Comparison of ENCODE assay signal across 15 mouse cellular contexts in genomic region chr9:108820077-108820476, GRCm38 (mm10). TPM values are rescaled to one million over a fixed set of nuclear protein-coding genes. Genes with fewer than 3 reads are reported as not detected.
DNase-seq lines count a peak whose midpoint lies in the region; ATAC-seq and TF ChIP-seq lines count a peak whose summit lies in the region.
"Had no signal": no experiment of that assay in that cellular context is flagged by ENCODE, and none has a peak within 500 bp of the region (broad histone marks: within the 10 kb centered on the region; RNA-seq: fewer than 3 reads in every experiment).

No protein-coding gene starts in this region.

- no peak for TF ChIP-seq POLR2A in liver, adult 2 months (IDR thresholded peaks at IDR 0.05; ENCODE audit: extremely low read depth, insufficient read depth, low read length)

- WGBS in heart, embryonic 12.5 days: 60% methylated on average over 5 of the region's 5 CpGs
- 57% methylated on average over 5 of the region's 5 CpGs for WGBS in liver, adult 2 months
- 52% methylated on average over 5 of the region's 5 CpGs for WGBS in liver, embryonic 12.5 days (ENCODE audit: insufficient replicate concordance)
- 66% methylated on average over 5 of the region's 5 CpGs for WGBS in limb, embryonic 10.5 days

- H3K9me3 ChIP-seq in heart, embryonic 12.5 days (replicated peaks): no peaks in the 10 kb centered on the region
- H3K9me3 ChIP-seq in liver, embryonic 12.5 days (replicated peaks): no peaks in the 10 kb centered on the region
- H3K9me3 ChIP-seq in limb, embryonic 10.5 days (replicated peaks): no peaks in the 10 kb centered on the region

- no peak for ATAC-seq in heart, embryonic 12.5 days (ENCODE audit: insufficient number of reproducible peaks, low FRiP score)
- ATAC-seq in liver, embryonic 12.5 days: no peak
- ATAC-seq: activated CD4-positive, CD25-positive, alpha-beta regulatory T cell, adult 4 months; CD4-positive, CD25-positive, alpha-beta regulatory T cell, adult 4 months had no signal

- H3K9ac ChIP-seq in heart, embryonic 12.5 days: no peak overlapping the region
- H3K9ac ChIP-seq in liver, adult 2 months (ENCODE audit: low read depth, low read length): no peak overlapping the region
- no peak overlapping the region for H3K9ac ChIP-seq in liver, embryonic 12.5 days

- no peak overlapping the region for H3K4me2 ChIP-seq in heart, embryonic 12.5 days
- no peak overlapping the region for H3K4me2 ChIP-seq in liver, embryonic 12.5 days

- H3K4me1 ChIP-seq in heart, embryonic 12.5 days (replicated peaks): no peaks in the 10 kb centered on the region
- H3K4me1 ChIP-seq in liver, adult 2 months (ENCODE audit: control insufficient read depth, insufficient read depth, low read length): no peaks in the 10 kb centered on the region
- H3K4me1 ChIP-seq in liver, embryonic 12.5 days: no peaks in the 10 kb centered on the region
- peaks cover 5% of the 10 kb centered on the region; the same call in 1 of the 2 replicates for H3K4me1 ChIP-seq in limb, embryonic 10.5 days

- H3K79me2 ChIP-seq in liver, adult 2 months (ENCODE audit: control insufficient read depth, insufficient read depth, low read length): no peaks in the 10 kb centered on the region

- H3K36me3 ChIP-seq in heart, embryonic 12.5 days: peaks cover 34% of the 10 kb centered on the region
- H3K36me3 ChIP-seq in liver, adult 2 months (ENCODE audit: control insufficient read depth, insufficient read depth, low read length): no peaks in the 10 kb centered on the region
- peaks cover 16% of the 10 kb centered on the region for H3K36me3 ChIP-seq in liver, embryonic 12.5 days
- H3K36me3 ChIP-seq in limb, embryonic 10.5 days: peaks cover 33% of the 10 kb centered on the region

- no peak for TF ChIP-seq CTCF in liver, adult 2 months (IDR thresholded peaks at IDR 0.05; ENCODE audit: low read depth, low read length)

- peak; percentile 0 for DNase-seq in adrenal gland, postnatal 25 days
- DNase-seq in adrenal gland, postnatal 36 days: no peak
- peak; percentile 85 for DNase-seq in heart, adult 11 months
- peak; percentile 55 for DNase-seq in liver, adult 2 months (ENCODE audit: extremely low read depth, low read depth, low spot score)
- DNase-seq in adipocyte (ENCODE audit: low spot score): peak; percentile 64
- DNase-seq in limb, embryonic 10.5 days (ENCODE audit: low spot score): no peak
- DNase-seq: adrenal gland, adult 8-10 months; cerebellum, adult 11 months; cerebellum, adult 11-12 months had no signal

- H3K27ac ChIP-seq in heart, embryonic 12.5 days (ENCODE audit: poor library complexity, severe bottlenecking): no peak overlapping the region
- no peak overlapping the region for H3K27ac ChIP-seq in liver, adult 2 months (replicated peaks; ENCODE audit: insufficient read depth, low read depth, low read length)
- no peak overlapping the region for H3K27ac ChIP-seq in liver, embryonic 12.5 days
- H3K27ac ChIP-seq in limb, embryonic 10.5 days: no peak overlapping the region

- peaks cover 37% of the 10 kb centered on the region for H3K27me3 ChIP-seq in heart, embryonic 12.5 days (replicated peaks)
- peaks cover 8% of the 10 kb centered on the region; the same call in 1 of the 2 replicates for H3K27me3 ChIP-seq in liver, adult 2 months (ENCODE audit: control insufficient read depth, insufficient read depth, low read length)
- H3K27me3 ChIP-seq in liver, embryonic 12.5 days (replicated peaks): peaks cover 52% of the 10 kb centered on the region
- H3K27me3 ChIP-seq in limb, embryonic 10.5 days (ENCODE audit: low read depth, poor library complexity, severe bottlenecking): peaks cover 25% of the 10 kb centered on the region
- H3K27me3 ChIP-seq: CH12.LX had no signal

- H3K4me3 ChIP-seq in heart, embryonic 12.5 days: no peak overlapping the region
- H3K4me3 ChIP-seq in liver, adult 2 months (ENCODE audit: insufficient read depth, low read depth, low read length): no peak overlapping the region
- H3K4me3 ChIP-seq in liver, embryonic 12.5 days: no peak overlapping the region
- no peak overlapping the region for H3K4me3 ChIP-seq in limb, embryonic 10.5 days

RNA-seq across cellular contexts. Expression of gene Celsr3, which starts 6.0 kb away (rescaled TPM):
- 4.2 and 5.5 TPM in 2 replicates for total RNA-seq in adrenal gland, postnatal 25 days (2021)
- 1 to 10 TPM; 3.0 to 5.8 TPM for total RNA-seq in adrenal gland, postnatal 36 days (2021)
- polyA plus RNA-seq in heart, embryonic 12.5 days (2016; fragmentation: Nextera tagmentation; extraction: Ambion mirVana): 0.08 and 0.09 TPM in 2 replicates
- under 0.01 TPM in 1 of 2 replicates, not detected in the other for total RNA-seq in liver, adult 2 months (2014; rRNA removed)
- not detected in 2 replicates for polyA plus RNA-seq in liver, adult 2 months (2012; rRNA removed)
- polyA plus RNA-seq in liver, embryonic 12.5 days (2016; fragmentation: Nextera tagmentation; extraction: Ambion mirVana): 0.13 and 0.15 TPM in 2 replicates
- 0.06 and 0.14 TPM in 2 replicates for polyA plus RNA-seq in limb, embryonic 10.5 days (2016; fragmentation: Nextera tagmentation; extraction: Ambion mirVana)
- polyA plus RNA-seq: activated CD4-positive, CD25-positive, alpha-beta regulatory T cell, adult 4 months; G1E had no signal

RNA-seq across cellular contexts. Expression of gene Nckipsd, which starts 11.9 kb away (rescaled TPM):
- total RNA-seq in adrenal gland, postnatal 25 days (2021): 7.3 and 10.6 TPM in 2 replicates
- 10 to 100 TPM in 1 of 2 experiments, 1 to 10 TPM in 1; 9.8 to 12.5 TPM for total RNA-seq in adrenal gland, postnatal 36 days (2021)
- 8.9 and 9.2 TPM in 2 replicates for polyA plus RNA-seq in heart, embryonic 12.5 days (2016; fragmentation: Nextera tagmentation; extraction: Ambion mirVana)
- 2.2 and 2.8 TPM in 2 replicates for total RNA-seq in liver, adult 2 months (2014; rRNA removed)
- 5.8 and 7.7 TPM in 2 replicates for polyA plus RNA-seq in liver, adult 2 months (2012; rRNA removed)
- polyA plus RNA-seq in liver, embryonic 12.5 days (2016; fragmentation: Nextera tagmentation; extraction: Ambion mirVana): 5.6 and 9.1 TPM in 2 replicates
- polyA plus RNA-seq in limb, embryonic 10.5 days (2016; fragmentation: Nextera tagmentation; extraction: Ambion mirVana): 13.0 and 21.0 TPM in 2 replicates

RNA-seq across cellular contexts. Expression of gene Slc26a6, which starts 33.0 kb away (rescaled TPM):
- total RNA-seq in adrenal gland, postnatal 25 days (2021): 10.3 and 16.4 TPM in 2 replicates
- total RNA-seq in adrenal gland, postnatal 36 days (2021): 10 to 100 TPM in 1 of 2 experiments, 1 to 10 TPM in 1; 8.5 to 10.9 TPM
- polyA plus RNA-seq in heart, embryonic 12.5 days (2016; fragmentation: Nextera tagmentation; extraction: Ambion mirVana): 6.0 and 8.0 TPM in 2 replicates
- total RNA-seq in liver, adult 2 months (2014; rRNA removed): 5.5 and 5.6 TPM in 2 replicates
- polyA plus RNA-seq in liver, adult 2 months (2012; rRNA removed): 5.4 and 6.7 TPM in 2 replicates
- polyA plus RNA-seq in liver, embryonic 12.5 days (2016; fragmentation: Nextera tagmentation; extraction: Ambion mirVana): 6.9 and 9.0 TPM in 2 replicates
- polyA plus RNA-seq in limb, embryonic 10.5 days (2016; fragmentation: Nextera tagmentation; extraction: Ambion mirVana): 9.7 and 13.7 TPM in 2 replicates

RNA-seq across cellular contexts. Expression of gene Ip6k2, which starts 36.5 kb away (rescaled TPM):
- 79.3 and 92.7 TPM in 2 replicates for total RNA-seq in adrenal gland, postnatal 25 days (2021)
- 10 to 100 TPM; 77.3 to 99.4 TPM for total RNA-seq in adrenal gland, postnatal 36 days (2021)
- 45.1 and 47.7 TPM in 2 replicates for polyA plus RNA-seq in heart, embryonic 12.5 days (2016; fragmentation: Nextera tagmentation; extraction: Ambion mirVana)
- total RNA-seq in liver, adult 2 months (2014; rRNA removed): 78.6 and 87.2 TPM in 2 replicates
- polyA plus RNA-seq in liver, adult 2 months (2012; rRNA removed): 47.1 and 52.8 TPM in 2 replicates
- 15.7 and 20.3 TPM in 2 replicates for polyA plus RNA-seq in liver, embryonic 12.5 days (2016; fragmentation: Nextera tagmentation; extraction: Ambion mirVana)
- 93.9 and 121 TPM in 2 replicates for polyA plus RNA-seq in limb, embryonic 10.5 days (2016; fragmentation: Nextera tagmentation; extraction: Ambion mirVana)

Comparison
In these comparisons a context has a peak if more than half of its experiments do, and no peak if none do; other contexts are left out.
1. DNase-seq: peak in adrenal gland, postnatal 25 days (single experiment), heart, adult 11 months (single experiment), liver, adult 2 months (single experiment) and adipocyte (single experiment); none in adrenal gland, postnatal 36 days (0 of 2) and limb, embryonic 10.5 days (single experiment).